Mouse (Mus musculus) limb, embryonic 13.5 days (tissue): Measurements from ENCODE around the gene Prtn3. TPM values are rescaled to one million over a fixed set of nuclear protein-coding genes. Genes with fewer than 3 reads are reported as not detected.

ENCODE experiments used
- ATAC-seq: fragments of 200-750 bp; cut with Nextera tagmentation; 2 replicates; pipeline ENCODE4 v1.8.0; 2017; ENCODE audit warnings: low read depth, moderate number of reproducible peaks, moderate TSS enrichment; ENCODE audit not compliant: low FRiP score
- H3K27ac ChIP-seq: fragments of 300-500 bp; sonication (generic); 2 replicates; pipeline ENCODE4 v1.5.1; 2015; ENCODE audit warnings: inconsistent platforms, mild to moderate bottlenecking, moderate library complexity
- H3K27me3 ChIP-seq: fragments of 300-500 bp; sonication (generic); 2 replicates; pipeline ENCODE4 v1.6.1; 2015; ENCODE audit warnings: mild to moderate bottlenecking, inconsistent platforms
- H3K36me3 ChIP-seq: fragments of 300-500 bp; sonication (generic); 2 replicates; pipeline ENCODE4 v1.6.1; 2015; ENCODE audit warnings: inconsistent platforms, mild to moderate bottlenecking, moderate library complexity
- H3K4me1 ChIP-seq: fragments of 300-500 bp; sonication (generic); 2 replicates; pipeline ENCODE4 v1.6.1; 2015; ENCODE audit warnings: inconsistent platforms
- H3K4me2 ChIP-seq: fragments of 300-500 bp; sonication (generic); replicated peaks from 2 replicates; pipeline ENCODE4 v1.6.1; 2015; ENCODE audit warnings: inconsistent platforms, mild to moderate bottlenecking, moderate library complexity
- H3K4me3 ChIP-seq: fragments of 300-500 bp; sonication (generic); 2 replicates; pipeline ENCODE4 v1.5.1; 2015; ENCODE audit warnings: moderate library complexity, mild to moderate bottlenecking, inconsistent platforms
- H3K9ac ChIP-seq: fragments of 300-500 bp; sonication (generic); 2 replicates; pipeline ENCODE4 v1.6.1; 2015; ENCODE audit warnings: mild to moderate bottlenecking, inconsistent platforms
- H3K9me3 ChIP-seq: fragments of 300-500 bp; sonication (generic); 2 replicates; pipeline ENCODE4 v1.6.1; 2016; ENCODE audit warnings: inconsistent platforms
- WGBS: fragments of 180-500 bp; shearing (Covaris S2); methylation state at CpG from one replicate; pipeline ENCODE4 v1.1.7; 2015; 5-methylcytosine and 5-hydroxymethylcytosine counted together
- polyA plus RNA-seq: library from polyadenylated mRNA; unstranded; fragments of >200 nt; fragmentation: Nextera tagmentation; extraction: Ambion mirVana; gene quantifications from 2 replicates; pipeline ENCODE4 v1.2.1, GENCODE M21; 2015

Gene Prtn3
- polyA plus RNA-seq, 1 experiment from 2014 or later: 11.1 TPM

GRCm38 (mm10) chr10:79900951-79901410 lies 26.7 kb downstream of the Prtn3 start:
- 29% methylated on average over 2 of the region's 2 CpGs for WGBS
- H3K4me3 ChIP-seq: no peak overlapping the region
- H3K4me1 ChIP-seq: no peaks in the 10 kb centered on the region
- no peaks in the 10 kb centered on the region for H3K27me3 ChIP-seq
- 0 out of 2 replicates have a peak overlapping the region, but pooled peaks have one; percentile 5 for H3K9ac ChIP-seq
- H3K4me2 ChIP-seq: no peak overlapping the region
- H3K36me3 ChIP-seq: peaks cover 98% of the 10 kb centered on the region
- H3K9me3 ChIP-seq: no peaks in the 10 kb centered on the region
- no peak overlapping the region for H3K27ac ChIP-seq
- ATAC-seq: no peak

DNA sequence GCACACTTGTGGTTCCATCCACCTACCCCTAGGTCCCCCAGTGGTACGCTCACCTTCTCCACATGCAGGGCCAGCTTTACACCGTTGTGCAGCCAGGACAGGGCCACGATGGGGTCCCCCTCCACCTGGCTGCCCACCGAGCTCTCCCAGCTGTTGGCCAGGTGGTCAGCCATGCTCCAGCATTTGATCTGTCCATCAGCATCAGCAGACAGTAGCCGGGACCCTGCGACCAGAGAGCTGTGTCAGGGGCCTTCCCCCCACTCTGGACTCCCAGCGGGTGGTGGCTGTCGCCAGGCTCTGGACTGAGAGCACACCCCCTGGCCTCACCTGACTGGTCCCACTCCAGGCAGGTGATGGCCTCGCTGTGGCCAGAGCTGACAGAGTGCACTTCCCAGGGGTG lies 32.4 kb downstream of the Prtn3 start:
- H3K36me3 ChIP-seq: peaks cover 70% of the 10 kb centered on the region
- no peak overlapping the region for H3K27ac ChIP-seq
- H3K4me2 ChIP-seq: no peak overlapping the region
- no peak overlapping the region for H3K4me3 ChIP-seq
- H3K4me1 ChIP-seq: peaks cover 12% of the 10 kb centered on the region
- H3K9ac ChIP-seq: peak overlapping the region; percentile 25; the same call in 1 of the 2 replicates
- no peak for ATAC-seq
- 92% methylated on average over 9 of the region's 9 CpGs for WGBS
- H3K9me3 ChIP-seq: no peaks in the 10 kb centered on the region
- H3K27me3 ChIP-seq: no peaks in the 10 kb centered on the region

GRCm38 (mm10) chr10:79907415-79907814 lies 33.1 kb downstream of the Prtn3 start:
- H3K36me3 ChIP-seq: peaks cover 71% of the 10 kb centered on the region
- H3K27ac ChIP-seq: no peak overlapping the region
- 93% methylated on average over 10 of the region's 10 CpGs for WGBS
- ATAC-seq: no peak
- peak overlapping the region; percentile 64; the same call in 1 of the 2 replicates for H3K4me3 ChIP-seq
- H3K9me3 ChIP-seq: no peaks in the 10 kb centered on the region
- H3K4me2 ChIP-seq: peak overlapping the region; percentile 55; the same call in 1 of the 2 replicates
- H3K27me3 ChIP-seq: no peaks in the 10 kb centered on the region
- H3K9ac ChIP-seq: peak overlapping the region; percentile 25; the same call in 1 of the 2 replicates
- H3K4me1 ChIP-seq: peaks cover 12% of the 10 kb centered on the region

- Histone ChIP-seq H3K4me1 (peaks cover 12% of the 10 kb centered on the region), H3K27me3 (no peaks in the 10 kb centered on the region), H3K9ac (peak within 1 kb of the TSS; percentile 87), H3K36me3 (peaks cover 71% of the 10 kb centered on the region), H3K9me3 (no peaks in the 10 kb centered on the region), H3K4me3 (peak within 1 kb of the TSS; percentile 64), H3K4me2 (peak within 1 kb of the TSS; percentile 55), H3K27ac (peak within 1 kb of the TSS; percentile 97)
- peak; percentile 93 for ATAC-seq
- 1% methylated on average over 52 of the region's 52 CpGs for WGBS
Observed at GRCm38 (mm10) chr10:79908167-79909091, 34.2 kb downstream of the Prtn3 start, which contains the start of gene Med16. Gene Med16, minus strand, starts transcription at chr10:79908923.

- Histone ChIP-seq H3K4me1 (peaks cover 16% of the 10 kb centered on the region), H3K27ac (peak overlapping the region; percentile 63; the same call in 1 of the 2 replicates), H3K9ac (peak overlapping the region; percentile 53), H3K36me3 (peaks cover 63% of the 10 kb centered on the region), H3K27me3 (no peaks in the 10 kb centered on the region), H3K4me2 (peak overlapping the region; percentile 54), H3K4me3 (peak overlapping the region; percentile 64), H3K9me3 (no peaks in the 10 kb centered on the region)
- WGBS: 24% methylated on average over 14 of the region's 14 CpGs
- ATAC-seq: peak; percentile 38; the same call in 1 of the 2 replicates
Observed at GRCm38 (mm10) chr10:79909092-79909922, 35.0 kb downstream of the Prtn3 start.

DNA sequence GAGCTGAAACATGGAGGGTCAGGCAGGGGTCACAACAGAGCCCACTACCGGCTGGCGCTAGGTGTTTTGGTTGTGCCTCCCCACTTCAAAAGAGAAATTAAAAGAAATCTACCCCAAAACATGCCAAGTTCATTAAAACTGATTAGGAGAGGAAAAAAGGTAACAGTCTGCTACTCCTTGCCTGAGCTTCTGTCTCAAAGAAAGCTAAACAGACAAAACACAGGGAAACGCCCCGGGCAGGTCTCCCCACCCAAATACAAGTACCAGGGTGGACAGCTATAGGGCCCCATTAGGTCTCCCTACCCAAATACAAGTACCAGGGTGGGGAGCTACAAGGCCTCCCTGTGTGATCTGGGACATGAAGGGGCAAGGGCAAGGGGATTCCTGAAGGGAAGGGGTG lies 36.3 kb downstream of the Prtn3 start, which contains the start of gene Gm26602:
Gene Gm26602, plus strand, starts transcription at position 301 of the 400 bp plus-strand sequence.
- no peaks in the 10 kb centered on the region for H3K27me3 ChIP-seq
- H3K9ac ChIP-seq: no peak within 1 kb of the TSS; the same call in 1 of the 2 replicates
- peak within 1 kb of the TSS; percentile 54 for H3K4me2 ChIP-seq
- H3K9me3 ChIP-seq: no peaks in the 10 kb centered on the region
- peaks cover 29% of the 10 kb centered on the region for H3K4me1 ChIP-seq
- H3K4me3 ChIP-seq: no peak within 1 kb of the TSS
- H3K27ac ChIP-seq: no peak within 1 kb of the TSS
- no peak for ATAC-seq
- H3K36me3 ChIP-seq: peaks cover 51% of the 10 kb centered on the region
- 89% methylated on average over 4 of the region's 4 CpGs for WGBS

DNA sequence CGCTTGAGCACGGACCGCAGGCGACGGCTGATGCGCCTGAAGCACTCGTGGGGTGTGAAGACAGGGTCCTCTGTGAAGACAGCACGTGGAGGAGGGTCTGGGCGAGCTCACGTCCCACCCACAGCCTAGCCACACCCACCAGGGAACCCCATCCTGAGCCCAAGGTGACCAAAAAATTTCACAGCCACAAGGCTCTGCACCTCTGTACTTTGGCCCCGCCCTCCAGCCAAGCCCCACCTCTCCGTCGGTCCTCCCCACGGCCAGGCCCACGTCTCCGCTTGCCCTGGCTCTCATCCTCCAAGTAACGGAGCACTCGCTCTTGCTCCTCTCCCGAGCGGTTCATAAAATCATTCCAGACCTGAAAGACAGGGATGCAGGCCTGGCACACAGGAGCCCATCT lies 38.1 kb downstream of the Prtn3 start:
- H3K4me2 ChIP-seq: no peak overlapping the region
- WGBS: 60% methylated on average over 20 of the region's 20 CpGs
- no peak for ATAC-seq
- no peaks in the 10 kb centered on the region for H3K9me3 ChIP-seq
- no peak overlapping the region for H3K4me3 ChIP-seq
- H3K9ac ChIP-seq: 0 out of 2 replicates have a peak overlapping the region, but pooled peaks have one; percentile 45
- peaks cover 38% of the 10 kb centered on the region for H3K4me1 ChIP-seq
- H3K36me3 ChIP-seq: peaks cover 33% of the 10 kb centered on the region
- peaks cover 3% of the 10 kb centered on the region for H3K27me3 ChIP-seq
- H3K27ac ChIP-seq: no peak overlapping the region

DNA sequence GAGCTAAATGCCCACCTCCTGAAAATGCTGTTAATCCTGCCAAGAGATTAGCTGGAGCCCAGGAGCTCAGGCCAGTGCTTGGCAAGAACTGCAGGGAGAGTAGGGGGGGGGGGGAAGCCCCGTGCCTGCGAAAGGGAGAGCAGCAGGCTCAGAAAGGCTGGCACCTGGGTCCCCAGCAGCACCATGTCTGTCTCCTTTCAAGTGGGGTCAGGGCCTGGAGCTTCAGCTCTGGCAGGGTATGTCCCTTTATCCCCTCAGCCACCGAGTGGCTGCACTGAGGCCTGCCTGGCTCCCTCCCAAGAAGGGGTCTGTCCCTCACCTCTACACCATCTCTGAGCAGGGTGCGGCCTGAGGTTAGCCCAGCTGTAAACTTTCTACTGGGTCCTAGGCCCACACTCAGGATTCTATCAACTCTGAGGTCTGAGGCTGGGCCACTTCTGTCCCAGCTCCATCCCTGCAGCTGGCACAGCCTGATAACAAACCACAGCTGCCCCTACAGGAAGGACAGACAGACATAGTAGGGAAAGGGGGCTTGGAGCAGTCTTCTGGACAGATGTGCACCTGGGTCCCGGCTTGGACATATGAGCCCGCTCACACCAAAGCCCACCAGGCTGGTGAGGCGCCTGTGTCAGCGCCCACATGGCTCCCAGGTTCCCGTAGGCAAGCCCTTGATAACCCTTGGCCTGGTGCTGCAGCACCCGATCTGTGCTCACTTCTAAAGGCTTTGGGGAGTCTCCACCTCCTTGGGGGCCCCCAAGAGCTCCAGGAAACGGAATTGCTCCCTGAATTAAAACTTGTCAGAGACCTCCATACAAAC lies 40.1 kb downstream of the Prtn3 start:
- H3K27ac ChIP-seq: no peak overlapping the region
- no peak overlapping the region for H3K4me3 ChIP-seq
- peaks cover 45% of the 10 kb centered on the region for H3K4me1 ChIP-seq
- peak overlapping the region; percentile 95 for H3K9ac ChIP-seq
- peaks cover 33% of the 10 kb centered on the region for H3K36me3 ChIP-seq
- H3K9me3 ChIP-seq: no peaks in the 10 kb centered on the region
- ATAC-seq: no peak
- H3K4me2 ChIP-seq: peak overlapping the region; percentile 99; the same call in 1 of the 2 replicates
- WGBS: 70% methylated on average over 10 of the region's 11 CpGs
- peaks cover 22% of the 10 kb centered on the region for H3K27me3 ChIP-seq

GRCm38 (mm10) chr10:79914948-79915596 lies 40.8 kb downstream of the Prtn3 start:
- Histone ChIP-seq H3K27ac (no peak overlapping the region), H3K4me3 (peak overlapping the region; percentile 76), H3K4me1 (peaks cover 48% of the 10 kb centered on the region), H3K9me3 (no peaks in the 10 kb centered on the region), H3K9ac (peak overlapping the region; percentile 95), H3K4me2 (peak overlapping the region; percentile 99), H3K27me3 (peaks cover 29% of the 10 kb centered on the region), H3K36me3 (peaks cover 33% of the 10 kb centered on the region)
- no peak for ATAC-seq
- 67% methylated on average over 7 of the region's 7 CpGs for WGBS

DNA sequence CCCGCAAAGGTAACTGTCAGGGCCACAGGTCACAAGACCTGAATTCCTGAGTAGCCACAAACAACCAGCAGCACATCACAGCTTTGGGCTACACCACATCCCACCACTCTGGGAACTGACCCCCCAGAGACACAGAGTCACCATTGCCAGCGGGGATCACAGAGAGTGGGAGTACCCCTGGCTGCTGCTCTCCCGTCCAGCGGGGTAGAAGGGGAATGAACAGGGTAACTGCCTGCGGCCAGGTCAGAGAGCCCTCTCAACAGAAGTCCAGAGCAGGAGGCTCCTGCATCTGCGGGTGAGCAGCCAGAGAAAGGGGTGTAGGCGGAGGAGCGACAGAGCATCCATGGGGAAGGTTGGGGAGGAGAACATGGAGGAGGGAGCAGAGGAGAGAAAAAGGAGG lies 41.8 kb downstream of the Prtn3 start:
- Histone ChIP-seq H3K4me1 (peaks cover 56% of the 10 kb centered on the region), H3K4me2 (peak overlapping the region; percentile 99), H3K36me3 (peaks cover 24% of the 10 kb centered on the region), H3K9ac (peak overlapping the region; percentile 95), H3K4me3 (peak overlapping the region; percentile 76), H3K27me3 (peaks cover 39% of the 10 kb centered on the region), H3K27ac (no peak overlapping the region; the same call in 1 of the 2 replicates), H3K9me3 (no peaks in the 10 kb centered on the region)
- 4% methylated on average over 8 of the region's 8 CpGs for WGBS
- no peak for ATAC-seq
